Mouse (Mus musculus): Measurements from ENCODE around the gene Akap2. TPM values are rescaled to one million over a fixed set of nuclear protein-coding genes. Genes with fewer than 3 reads are reported as not detected.

Gene Akap2
- polyA plus RNA-seq, 1 experiment: 348 TPM

GRCm38 (mm10) chr4:57815355-57815754, 97.9 kb downstream of the Akap2 start:
- no peak for TF ChIP-seq CTCF (IDR thresholded peaks at IDR 0.05; ENCODE audit: insufficient read depth, low read length)
- TF ChIP-seq POLR2A (IDR thresholded peaks at IDR 0.05; ENCODE audit: borderline replicate concordance, extremely low read depth, low read depth, low read length): no peak
- WGBS: 71% methylated on average over 2 of the region's 2 CpGs
- Histone ChIP-seq H3K4me1 (ENCODE audit: control insufficient read depth, insufficient read depth, low read length) (peaks cover 6% of the 10 kb centered on the region; the same call in 1 of the 2 replicates), H3K4me3 (replicated peaks; ENCODE audit: extremely low read depth, low read depth, low read length) (no peak overlapping the region)
- no peak for DNase-seq

DNA sequence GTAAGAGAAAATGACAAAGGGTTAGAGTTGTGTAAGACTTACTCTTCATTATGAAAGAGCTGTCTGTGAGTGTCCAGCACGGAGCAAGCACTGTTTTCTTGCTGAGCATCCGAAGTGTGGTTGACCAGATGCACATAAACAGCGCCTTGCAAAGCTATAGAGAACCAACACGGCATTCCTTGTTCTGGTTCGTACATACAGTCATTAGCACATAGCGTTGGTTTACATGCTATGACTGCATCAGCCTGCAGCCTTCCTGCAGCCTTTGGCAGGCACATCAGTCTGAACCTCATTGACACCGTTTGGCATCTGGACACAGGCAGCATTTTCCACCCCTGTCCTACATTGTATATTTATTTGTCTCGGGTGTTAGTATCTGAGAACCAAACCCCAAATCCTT, 98.7 kb downstream of the Akap2 start:
- WGBS: 66% methylated on average over 8 of the region's 8 CpGs
- DNase-seq: no peak
- no peak overlapping the region for H3K4me3 ChIP-seq (replicated peaks; ENCODE audit: extremely low read depth, low read depth, low read length)
- TF ChIP-seq POLR2A (IDR thresholded peaks at IDR 0.05; ENCODE audit: borderline replicate concordance, extremely low read depth, low read depth, low read length) (no peak), CTCF (IDR thresholded peaks at IDR 0.05; ENCODE audit: insufficient read depth, low read length) (no peak)
- peaks cover 6% of the 10 kb centered on the region; the same call in 1 of the 2 replicates for H3K4me1 ChIP-seq (ENCODE audit: control insufficient read depth, insufficient read depth, low read length)

- Histone ChIP-seq H3K4me1 (ENCODE audit: control insufficient read depth, insufficient read depth, low read length) (peaks cover 5% of the 10 kb centered on the region), H3K4me3 (replicated peaks; ENCODE audit: extremely low read depth, low read depth, low read length) (no peak overlapping the region)
- 82% methylated on average over 24 of the region's 24 CpGs for WGBS
- DNase-seq: no peak
- TF ChIP-seq CTCF (IDR thresholded peaks at IDR 0.05; ENCODE audit: insufficient read depth, low read length): no peak
- no peak for TF ChIP-seq POLR2A (IDR thresholded peaks at IDR 0.05; ENCODE audit: borderline replicate concordance, extremely low read depth, low read depth, low read length)
Observed at GRCm38 (mm10) chr4:57820839-57821374, 103.5 kb downstream of the Akap2 start.

GRCm38 (mm10) chr4:57821556-57822356, 104.3 kb downstream of the Akap2 start:
- no peak for TF ChIP-seq POLR2A (IDR thresholded peaks at IDR 0.05; ENCODE audit: borderline replicate concordance, extremely low read depth, low read depth, low read length)
- TF ChIP-seq CTCF (IDR thresholded peaks at IDR 0.05; ENCODE audit: insufficient read depth, low read length): no peak
- 12% methylated on average over 11 of the region's 11 CpGs for WGBS
- H3K4me3 ChIP-seq (replicated peaks; ENCODE audit: extremely low read depth, low read depth, low read length): no peak overlapping the region
- peaks cover 5% of the 10 kb centered on the region for H3K4me1 ChIP-seq (ENCODE audit: control insufficient read depth, insufficient read depth, low read length)
- no peak for DNase-seq

- WGBS: 85% methylated on average over 5 of the region's 5 CpGs
- peaks cover 5% of the 10 kb centered on the region for H3K4me1 ChIP-seq (ENCODE audit: control insufficient read depth, insufficient read depth, low read length)
- DNase-seq: no peak
- H3K4me3 ChIP-seq (replicated peaks; ENCODE audit: extremely low read depth, low read depth, low read length): no peak overlapping the region
- no peak for TF ChIP-seq POLR2A (IDR thresholded peaks at IDR 0.05; ENCODE audit: borderline replicate concordance, extremely low read depth, low read depth, low read length)
- no peak for TF ChIP-seq CTCF (IDR thresholded peaks at IDR 0.05; ENCODE audit: insufficient read depth, low read length)
Observed at GRCm38 (mm10) chr4:57822641-57823040, 105.2 kb downstream of the Akap2 start.

DNA sequence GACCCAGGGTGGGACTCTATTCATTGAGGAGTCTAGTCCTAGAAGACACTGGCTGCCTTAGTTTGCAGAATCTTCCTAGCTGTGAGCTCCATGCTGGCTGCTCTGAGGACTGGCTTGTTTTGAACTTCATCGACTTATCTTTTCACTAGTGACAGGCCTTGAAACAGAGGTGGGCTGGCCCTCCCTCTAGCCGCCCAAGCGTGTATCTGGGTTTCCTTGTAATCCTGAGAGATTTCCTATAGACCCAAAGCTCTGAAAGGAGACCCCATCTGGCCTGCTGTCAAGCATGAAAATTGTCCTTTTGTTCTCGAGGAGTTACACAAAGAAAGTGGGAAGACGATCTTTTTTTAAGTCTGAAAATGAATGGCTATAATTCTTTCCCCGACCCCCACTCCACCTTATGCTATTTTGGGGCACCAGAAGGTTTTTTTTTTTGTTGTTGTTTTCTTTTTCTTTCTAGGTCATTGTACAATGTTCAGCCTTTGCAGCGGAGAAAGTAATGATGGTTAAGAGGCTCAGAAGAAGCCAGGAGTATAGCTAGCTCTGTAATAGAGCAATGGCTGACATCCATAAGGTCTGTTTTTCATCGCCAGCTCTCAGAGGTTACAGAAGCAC, 107.3 kb downstream of the Akap2 start:
- H3K4me3 ChIP-seq (replicated peaks; ENCODE audit: extremely low read depth, low read depth, low read length): no peak overlapping the region
- TF ChIP-seq POLR2A (IDR thresholded peaks at IDR 0.05; ENCODE audit: borderline replicate concordance, extremely low read depth, low read depth, low read length) (no peak), CTCF (IDR thresholded peaks at IDR 0.05; ENCODE audit: insufficient read depth, low read length) (no peak)
- 63% methylated on average over 8 of the region's 8 CpGs for WGBS

GRCm38 (mm10) chr4:57826272-57826671, 108.8 kb downstream of the Akap2 start:
- H3K4me3 ChIP-seq (replicated peaks; ENCODE audit: extremely low read depth, low read depth, low read length): no peak overlapping the region
- WGBS: 78% methylated on average over 7 of the region's 7 CpGs
- H3K4me1 ChIP-seq (ENCODE audit: control insufficient read depth, insufficient read depth, low read length): peaks cover 8% of the 10 kb centered on the region
- no peak for DNase-seq
- TF ChIP-seq CTCF (IDR thresholded peaks at IDR 0.05; ENCODE audit: insufficient read depth, low read length) (no peak), POLR2A (IDR thresholded peaks at IDR 0.05; ENCODE audit: borderline replicate concordance, extremely low read depth, low read depth, low read length) (no peak)

More for the DNA sequence above, 107.3 kb downstream of the Akap2 start:
- peaks cover 5% of the 10 kb centered on the region for H3K4me1 ChIP-seq (ENCODE audit: control insufficient read depth, insufficient read depth, low read length)
- no peak for DNase-seq

DNA sequence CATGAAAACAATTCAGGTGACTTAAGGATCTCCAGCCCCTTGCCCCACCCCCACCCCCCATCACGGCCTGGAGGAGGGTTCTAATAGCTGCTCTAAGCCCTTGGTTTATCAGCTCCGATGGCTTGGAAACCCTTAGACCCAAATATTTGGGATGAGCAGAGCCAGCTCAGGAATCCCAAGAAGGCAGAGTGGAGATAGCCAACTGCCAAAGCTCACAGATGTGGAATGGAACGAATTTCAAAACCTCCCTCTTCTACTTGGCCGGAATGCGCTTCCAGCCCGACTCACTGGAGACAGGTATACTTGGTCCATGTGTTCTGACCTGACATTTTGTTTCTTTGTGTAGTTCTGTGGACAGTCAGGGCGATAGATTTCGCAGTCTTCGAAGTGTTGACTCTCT, 111.7 kb downstream of the Akap2 start:
- WGBS: 70% methylated on average over 9 of the region's 9 CpGs
- peaks cover 13% of the 10 kb centered on the region for H3K4me1 ChIP-seq (ENCODE audit: control insufficient read depth, insufficient read depth, low read length)
- H3K4me3 ChIP-seq (replicated peaks; ENCODE audit: extremely low read depth, low read depth, low read length): no peak overlapping the region
- TF ChIP-seq CTCF (IDR thresholded peaks at IDR 0.05; ENCODE audit: insufficient read depth, low read length) (no peak), POLR2A (IDR thresholded peaks at IDR 0.05; ENCODE audit: borderline replicate concordance, extremely low read depth, low read depth, low read length) (no peak)
- no peak for DNase-seq

GRCm38 (mm10) chr4:57829740-57830139, 112.3 kb downstream of the Akap2 start:
- Histone ChIP-seq H3K4me3 (replicated peaks; ENCODE audit: extremely low read depth, low read depth, low read length) (no peak overlapping the region), H3K4me1 (ENCODE audit: control insufficient read depth, insufficient read depth, low read length) (peaks cover 16% of the 10 kb centered on the region)
- no peak for TF ChIP-seq POLR2A (IDR thresholded peaks at IDR 0.05; ENCODE audit: borderline replicate concordance, extremely low read depth, low read depth, low read length)
- no peak for TF ChIP-seq CTCF (IDR thresholded peaks at IDR 0.05; ENCODE audit: insufficient read depth, low read length)
- no peak for DNase-seq
- 77% methylated on average over 3 of the region's 3 CpGs for WGBS
